Mouse (Mus musculus) stomach, embryonic 14.5 days (tissue): ENCODE results near the gene Nfx1. TPM values are rescaled to one million over a fixed set of nuclear protein-coding genes. Genes with fewer than 3 reads are reported as not detected.

Source experiments
- ATAC-seq: fragments of 200-750 bp; cut with Nextera tagmentation; 2 replicates; pipeline ENCODE4 v1.8.0; 2017; ENCODE audit warnings: low read depth, moderate TSS enrichment; ENCODE audit not compliant: insufficient number of reproducible peaks, insufficient read depth, low FRiP score
- H3K27ac ChIP-seq: fragments of 300-500 bp; sonication (generic); 2 replicates; pipeline ENCODE4 v1.5.1; 2014; ENCODE audit warnings: mild to moderate bottlenecking, low read length, moderate library complexity, mixed read lengths
- H3K27me3 ChIP-seq: fragments of 300-500 bp; sonication (generic); 2 replicates; pipeline ENCODE4 v1.6.1; 2014; ENCODE audit warnings: low read length, control low read depth, mixed read lengths; ENCODE audit not compliant: control insufficient read depth, insufficient read depth
- H3K36me3 ChIP-seq: fragments of 300-500 bp; sonication (generic); 2 replicates; pipeline ENCODE4 v1.6.1; 2014; ENCODE audit warnings: mild to moderate bottlenecking, control low read depth, low read length, moderate library complexity, mixed read lengths; ENCODE audit not compliant: control insufficient read depth, insufficient read depth
- H3K4me1 ChIP-seq: fragments of 300-500 bp; sonication (generic); 2 replicates; pipeline ENCODE4 v1.6.1; 2014; ENCODE audit warnings: low read length, control low read depth, mixed read lengths; ENCODE audit not compliant: control insufficient read depth, insufficient read depth
- H3K4me2 ChIP-seq: fragments of 300-500 bp; sonication (generic); replicated peaks from 2 replicates; pipeline ENCODE4 v1.6.1; 2014; ENCODE audit warnings: low read depth, low read length, control low read depth
- H3K4me3 ChIP-seq: fragments of 300-500 bp; sonication (generic); 2 replicates; pipeline ENCODE4 v1.5.1; 2014; ENCODE audit warnings: low read depth, low read length, control low read depth
- H3K9ac ChIP-seq: fragments of 300-500 bp; sonication (generic); replicated peaks from 2 replicates; pipeline ENCODE4 v1.6.1; 2014; ENCODE audit warnings: low read depth, mild to moderate bottlenecking, control low read depth, low read length, moderate library complexity, mixed read lengths
- H3K9me3 ChIP-seq: fragments of 300-500 bp; sonication (generic); 2 replicates; pipeline ENCODE4 v1.6.1; 2016; ENCODE audit warnings: low read depth, low read length, control low read depth; ENCODE audit not compliant: control insufficient read depth
- WGBS: fragments of 180-500 bp; shearing (Covaris S2); extraction: QIAGEN DNeasy Blood & Tissue Kit; methylation state at CpG from one replicate; pipeline ENCODE4 v1.1.7; 2014; 5-methylcytosine and 5-hydroxymethylcytosine counted together
- polyA plus RNA-seq: library from polyadenylated mRNA; unstranded; fragments of >200 nt; fragmentation: Nextera tagmentation; extraction: Ambion mirVana; gene quantifications from 2 replicates; pipeline ENCODE4 v1.2.1, GENCODE M21; 2014

Gene Nfx1
- polyA plus RNA-seq, 1 experiment from 2014 or later, result 112 TPM

GRCm38 (mm10) chr4:40983686-40984085, 13.0 kb downstream of the Nfx1 start:
- no peaks in the 10 kb centered on the region for H3K27me3 ChIP-seq
- no peak overlapping the region for H3K27ac ChIP-seq
- no peak overlapping the region for H3K4me3 ChIP-seq
- WGBS, result 97% methylated on average over 1 of the region's 1 CpGs
- H3K9ac ChIP-seq, result no peak overlapping the region
- no peak overlapping the region for H3K4me2 ChIP-seq
- no peaks in the 10 kb centered on the region for H3K9me3 ChIP-seq
- H3K36me3 ChIP-seq, result peaks cover 60% of the 10 kb centered on the region
- H3K4me1 ChIP-seq, result no peaks in the 10 kb centered on the region
- ATAC-seq, result no peak

- Histone ChIP-seq H3K27me3 (no peaks in the 10 kb centered on the region), H3K9ac (no peak overlapping the region), H3K36me3 (peaks cover 91% of the 10 kb centered on the region), H3K27ac (no peak overlapping the region), H3K4me1 (no peaks in the 10 kb centered on the region), H3K9me3 (no peaks in the 10 kb centered on the region), H3K4me2 (no peak overlapping the region), H3K4me3 (no peak overlapping the region)
- ATAC-seq, result no peak
- 91% methylated on average over 6 of the region's 6 CpGs for WGBS
Observed at GRCm38 (mm10) chr4:40989633-40990032, 18.9 kb downstream of the Nfx1 start.

GRCm38 (mm10) chr4:40996302-40996701, 25.6 kb downstream of the Nfx1 start:
- no peaks in the 10 kb centered on the region for H3K27me3 ChIP-seq
- H3K4me2 ChIP-seq, result no peak overlapping the region
- peaks cover 88% of the 10 kb centered on the region for H3K36me3 ChIP-seq
- no peak overlapping the region for H3K9ac ChIP-seq
- ATAC-seq, result no peak
- no peak overlapping the region for H3K4me3 ChIP-seq
- H3K9me3 ChIP-seq, result no peaks in the 10 kb centered on the region
- WGBS, result 94% methylated on average over 6 of the region's 6 CpGs
- H3K4me1 ChIP-seq, result no peaks in the 10 kb centered on the region
- no peak overlapping the region for H3K27ac ChIP-seq

GRCm38 (mm10) chr4:40997916-40998315, 27.2 kb downstream of the Nfx1 start:
- H3K9ac ChIP-seq, result no peak overlapping the region
- peaks cover 87% of the 10 kb centered on the region for H3K36me3 ChIP-seq
- no peaks in the 10 kb centered on the region for H3K9me3 ChIP-seq
- no peak overlapping the region for H3K4me3 ChIP-seq
- H3K4me2 ChIP-seq, result no peak overlapping the region
- WGBS, result 92% methylated on average over 4 of the region's 4 CpGs
- no peaks in the 10 kb centered on the region for H3K4me1 ChIP-seq
- ATAC-seq, result no peak
- H3K27ac ChIP-seq, result no peak overlapping the region
- H3K27me3 ChIP-seq, result no peaks in the 10 kb centered on the region

- ATAC-seq, result no peak
- Histone ChIP-seq H3K36me3 (peaks cover 90% of the 10 kb centered on the region), H3K4me1 (no peaks in the 10 kb centered on the region), H3K4me2 (no peak overlapping the region), H3K27me3 (no peaks in the 10 kb centered on the region), H3K9me3 (no peaks in the 10 kb centered on the region), H3K27ac (no peak overlapping the region), H3K4me3 (no peak overlapping the region), H3K9ac (no peak overlapping the region)
- 74% methylated on average over 1 of the region's 1 CpGs for WGBS
Observed at GRCm38 (mm10) chr4:41000271-41000670, 29.6 kb downstream of the Nfx1 start.

GRCm38 (mm10) chr4:41000842-41001639, 30.3 kb downstream of the Nfx1 start:
- Histone ChIP-seq H3K36me3 (peaks cover 88% of the 10 kb centered on the region), H3K27ac (no peak overlapping the region), H3K9me3 (no peaks in the 10 kb centered on the region), H3K27me3 (no peaks in the 10 kb centered on the region), H3K4me1 (no peaks in the 10 kb centered on the region), H3K9ac (no peak overlapping the region), H3K4me2 (no peak overlapping the region), H3K4me3 (no peak overlapping the region)
- WGBS, result 88% methylated on average over 9 of the region's 9 CpGs
- ATAC-seq, result no peak

- no peaks in the 10 kb centered on the region for H3K27me3 ChIP-seq
- no peak for ATAC-seq
- no peak overlapping the region for H3K27ac ChIP-seq
- no peak overlapping the region for H3K4me3 ChIP-seq
- no peaks in the 10 kb centered on the region for H3K9me3 ChIP-seq
- H3K4me1 ChIP-seq, result no peaks in the 10 kb centered on the region
- H3K9ac ChIP-seq, result no peak overlapping the region
- no peak overlapping the region for H3K4me2 ChIP-seq
- 90% methylated on average over 3 of the region's 3 CpGs for WGBS
- peaks cover 62% of the 10 kb centered on the region for H3K36me3 ChIP-seq
Observed at GRCm38 (mm10) chr4:41013351-41013750, 42.6 kb downstream of the Nfx1 start.

GRCm38 (mm10) chr4:41015798-41016197, 45.1 kb downstream of the Nfx1 start:
- no peaks in the 10 kb centered on the region for H3K27me3 ChIP-seq
- 94% methylated on average over 5 of the region's 5 CpGs for WGBS
- H3K9me3 ChIP-seq, result no peaks in the 10 kb centered on the region
- H3K4me3 ChIP-seq, result no peak overlapping the region
- H3K36me3 ChIP-seq, result peaks cover 47% of the 10 kb centered on the region
- H3K4me2 ChIP-seq, result no peak overlapping the region
- H3K9ac ChIP-seq, result no peak overlapping the region
- no peak for ATAC-seq
- no peaks in the 10 kb centered on the region for H3K4me1 ChIP-seq
- no peak overlapping the region for H3K27ac ChIP-seq

- no peak for ATAC-seq
- no peak overlapping the region for H3K4me3 ChIP-seq
- no peak overlapping the region for H3K4me2 ChIP-seq
- no peak overlapping the region for H3K9ac ChIP-seq
- no peaks in the 10 kb centered on the region for H3K4me1 ChIP-seq
- WGBS, result 85% methylated on average over 5 of the region's 5 CpGs
- peaks cover 33% of the 10 kb centered on the region for H3K36me3 ChIP-seq
- H3K27me3 ChIP-seq, result no peaks in the 10 kb centered on the region
- H3K27ac ChIP-seq, result no peak overlapping the region
- no peaks in the 10 kb centered on the region for H3K9me3 ChIP-seq
Observed at GRCm38 (mm10) chr4:41021094-41021493, 50.4 kb downstream of the Nfx1 start.
